Mouse (Mus musculus) v-Abl transformed pro-B cells (cell line): ENCODE data around the gene A430005L14Rik.
"Not testable (repeated sequence)": the region's sequence is repeated elsewhere in the genome, so short reads cannot be mapped to it uniquely, and the experiment has no call there.

Experiments used
- in situ Hi-C, 2 experiments: fragments of 400-800 bp; cut with MboI; formaldehyde crosslinking; loops; one replicate each; pipeline ENCODE4 v1.15.1; 2025; ENCODE audit not compliant: unreplicated experiment in 2 of 2

A430005L14Rik gene

DNA sequence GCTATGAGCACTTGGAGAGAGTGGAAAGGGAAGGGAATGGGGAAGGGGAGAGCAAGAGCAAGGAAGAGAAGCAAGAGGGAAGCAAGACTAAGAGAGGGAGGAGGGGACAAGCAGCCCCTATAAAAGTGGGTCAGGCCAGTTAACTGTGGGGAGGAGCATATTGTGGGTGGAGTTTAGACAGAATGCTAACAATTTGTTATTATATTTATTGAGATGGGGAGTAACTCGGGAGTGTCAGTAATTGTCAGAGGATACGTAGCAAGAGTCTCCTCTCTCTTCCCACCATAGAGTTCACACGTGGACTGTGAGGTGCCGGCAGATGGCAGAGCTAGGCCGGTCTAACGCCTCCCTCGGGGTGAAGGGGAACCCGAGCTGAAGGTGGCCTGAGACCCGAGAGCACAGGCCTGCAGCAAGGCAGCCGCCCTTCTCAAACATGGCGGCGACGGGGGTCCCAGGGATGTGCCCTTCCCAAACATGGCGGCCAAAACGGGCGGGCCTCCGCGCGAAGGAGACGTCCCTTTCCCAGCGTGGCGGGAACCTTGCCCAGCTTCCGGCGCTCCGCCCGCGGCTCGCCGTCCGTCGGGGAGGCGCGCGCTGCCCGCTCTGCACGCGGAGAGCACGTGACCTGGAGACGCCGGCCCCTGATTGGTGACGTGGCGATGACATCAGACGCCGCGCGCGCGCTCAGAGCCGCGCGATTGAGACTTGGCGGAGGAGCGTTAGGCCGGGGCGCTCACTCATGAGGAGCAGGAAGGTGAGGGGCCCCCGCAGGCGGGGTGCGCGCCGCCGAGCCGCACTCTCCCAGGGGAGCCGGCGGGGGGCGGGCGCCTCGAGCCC, at the start of gene A430005L14Rik:
Gene A430005L14Rik (plus strand): TSS at position 669 of the 837 bp plus-strand sequence.
- in situ Hi-C loops = loop anchor here (25.0 kb wide), 4 partner anchors 1281 to 1794 kb away; partner anchors contain the start of genes Acot7 (in 1 of the 2), Espn (in 1 of the 2), Faap20 (in 1 of the 2) and Hes2 (in 1 of the 2)

- in situ Hi-C loops = no loop called here
Measured at GRCm38 (mm10) chr4:153907573-153907972, 49.5 kb upstream of the A430005L14Rik start.

DNA sequence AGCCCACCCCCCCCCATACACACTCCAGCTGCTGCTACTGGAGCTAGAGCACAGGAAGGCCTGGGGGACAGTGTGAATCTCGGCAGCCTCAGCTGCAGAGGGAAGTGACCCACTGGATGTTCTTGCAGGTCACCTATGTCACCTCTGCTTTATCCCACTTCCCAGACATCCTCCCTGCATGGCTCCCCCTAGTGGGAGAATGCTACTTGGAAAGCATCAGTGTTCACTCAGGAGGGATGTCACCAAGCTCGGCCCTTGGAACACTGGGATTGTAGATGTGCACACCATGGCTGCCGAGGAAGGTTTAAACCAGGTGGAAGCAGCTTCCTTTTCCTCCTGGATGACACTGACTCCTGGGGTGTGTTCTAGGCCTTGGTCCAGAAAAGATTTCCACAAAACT, 43.4 kb upstream of the A430005L14Rik start:
- in situ Hi-C loops = no loop called here

- in situ Hi-C loops = no loop called here
Measured at GRCm38 (mm10) chr4:153917773-153918500, 39.1 kb upstream of the A430005L14Rik start.

- in situ Hi-C loops = no loop called here
Measured at GRCm38 (mm10) chr4:153920517-153921233, 36.4 kb upstream of the A430005L14Rik start.

DNA sequence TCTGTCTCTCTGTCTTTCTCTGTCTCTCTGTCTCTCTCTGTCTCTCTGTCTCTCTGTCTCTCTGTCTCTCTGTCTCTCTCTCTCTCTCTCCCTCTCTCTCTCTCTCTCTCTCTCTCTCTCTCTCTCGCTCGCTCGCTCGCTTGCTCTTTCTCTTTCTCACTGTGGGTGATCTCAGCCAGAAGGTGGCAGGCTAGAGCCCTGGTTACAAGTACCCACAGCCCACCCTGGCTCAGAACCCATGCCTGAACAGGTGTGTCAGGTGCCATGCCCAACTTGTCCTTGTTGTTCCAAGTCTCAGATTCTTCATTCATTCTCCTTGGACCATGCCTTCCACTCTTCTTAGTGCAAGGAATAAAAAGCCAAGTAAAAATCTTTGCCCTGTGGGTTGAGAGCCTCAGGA, 34.9 kb upstream of the A430005L14Rik start:
- in situ Hi-C loops = not testable (repeated sequence)

GRCm38 (mm10) chr4:153928772-153929299, 28.2 kb upstream of the A430005L14Rik start:
- in situ Hi-C loops = no loop called here

- in situ Hi-C loops = no loop called here
Measured at GRCm38 (mm10) chr4:153929425-153929824, 27.6 kb upstream of the A430005L14Rik start.

GRCm38 (mm10) chr4:153929921-153930320, 27.1 kb upstream of the A430005L14Rik start:
- in situ Hi-C loops = no loop called here

DNA sequence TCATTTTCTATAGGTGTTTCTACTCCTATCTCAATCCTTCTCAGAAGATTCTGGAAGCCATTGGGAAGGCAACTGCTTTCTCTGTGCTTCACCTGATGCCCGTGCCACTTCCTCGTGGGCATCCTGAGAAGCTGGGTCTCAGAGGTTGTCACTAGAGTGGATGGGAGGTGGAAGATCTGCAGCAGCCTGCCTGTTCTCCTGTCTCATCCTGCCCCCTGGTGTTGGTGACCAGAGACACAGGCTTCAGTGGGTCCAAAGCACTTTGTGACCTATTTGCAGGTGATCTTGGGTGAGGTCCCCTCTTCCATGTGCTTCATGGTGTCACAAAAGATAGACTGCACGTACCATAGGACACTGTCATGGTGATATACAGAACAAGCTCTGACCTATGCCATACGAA, 13.8 kb upstream of the A430005L14Rik start:
- in situ Hi-C loops = no loop called here

- in situ Hi-C loops = no loop called here
Measured at GRCm38 (mm10) chr4:153944261-153944660, 12.8 kb upstream of the A430005L14Rik start.

- in situ Hi-C loops = no loop called here
Measured at GRCm38 (mm10) chr4:153945741-153946140, 11.3 kb upstream of the A430005L14Rik start.

DNA sequence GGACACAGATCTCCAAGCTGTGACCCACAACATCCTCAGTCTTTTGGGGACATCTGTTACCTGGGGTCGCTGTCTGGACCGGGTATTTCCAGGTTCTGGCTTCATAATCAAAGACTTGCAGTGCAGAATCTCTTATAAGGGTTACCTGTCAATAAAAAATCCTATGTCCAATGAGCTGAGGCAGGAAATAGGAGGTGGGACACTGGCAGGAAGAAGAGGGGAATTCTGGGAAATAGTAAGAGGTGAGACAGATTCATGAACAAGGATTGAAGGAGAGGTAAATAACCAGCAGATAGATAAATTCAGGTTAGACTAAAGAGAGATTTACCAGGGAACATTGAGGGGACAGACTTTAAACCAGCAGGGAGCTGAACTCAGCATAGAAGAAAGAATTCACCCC, 6.7 kb upstream of the A430005L14Rik start:
- in situ Hi-C loops = loop anchor here (25.0 kb wide), 4 partner anchors 1287 to 1788 kb away; partner anchors contain the start of genes Acot7 (in 1 of the 2), Espn (in 1 of the 2), Faap20 (in 1 of the 2) and Hes2 (in 1 of the 2)

DNA sequence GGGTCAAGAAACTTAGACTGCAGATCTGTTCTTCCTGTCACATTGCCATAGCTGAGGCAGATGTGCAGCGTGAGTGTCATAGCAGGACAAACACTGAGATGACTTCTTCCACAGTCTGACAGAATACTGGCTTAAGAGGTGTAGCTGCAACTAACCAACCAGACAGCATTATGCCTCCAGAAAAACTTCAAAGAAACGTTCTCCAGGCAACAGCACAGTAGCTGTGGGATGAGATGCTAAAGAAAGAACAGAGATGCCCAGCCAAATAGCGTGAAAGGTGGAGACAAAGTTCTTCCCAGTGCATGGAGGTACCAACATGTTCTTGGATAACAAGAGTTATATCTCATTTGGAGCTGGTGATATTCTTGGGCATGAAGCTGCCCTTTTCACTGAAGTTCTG, 5.9 kb upstream of the A430005L14Rik start:
- in situ Hi-C loops = loop anchor here (25.0 kb wide), 4 partner anchors 1286 to 1789 kb away; partner anchors contain the start of genes Acot7 (in 1 of the 2), Espn (in 1 of the 2), Faap20 (in 1 of the 2) and Hes2 (in 1 of the 2)

DNA sequence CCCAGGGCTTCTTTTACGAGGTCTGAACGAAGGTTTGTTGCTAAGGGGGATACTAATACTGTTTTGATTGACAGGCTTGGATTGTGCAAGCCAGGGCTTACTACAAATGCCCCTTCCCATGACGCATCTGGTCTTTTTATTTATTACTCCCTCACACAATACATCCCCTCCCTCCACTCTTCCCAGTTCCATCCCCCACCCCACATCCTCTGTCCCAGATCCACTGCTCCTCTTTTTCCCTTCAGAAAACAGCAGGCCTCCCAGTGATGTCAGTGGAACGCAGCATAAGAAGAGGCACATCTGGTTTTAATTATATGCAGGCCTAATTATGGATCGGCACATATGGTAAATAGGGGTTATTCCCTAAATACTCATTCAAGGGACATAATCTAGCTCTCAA, 5.3 kb upstream of the A430005L14Rik start:
- in situ Hi-C loops = loop anchor here (25.0 kb wide), 4 partner anchors 1286 to 1789 kb away; partner anchors contain the start of genes Acot7 (in 1 of the 2), Espn (in 1 of the 2), Faap20 (in 1 of the 2) and Hes2 (in 1 of the 2)

DNA sequence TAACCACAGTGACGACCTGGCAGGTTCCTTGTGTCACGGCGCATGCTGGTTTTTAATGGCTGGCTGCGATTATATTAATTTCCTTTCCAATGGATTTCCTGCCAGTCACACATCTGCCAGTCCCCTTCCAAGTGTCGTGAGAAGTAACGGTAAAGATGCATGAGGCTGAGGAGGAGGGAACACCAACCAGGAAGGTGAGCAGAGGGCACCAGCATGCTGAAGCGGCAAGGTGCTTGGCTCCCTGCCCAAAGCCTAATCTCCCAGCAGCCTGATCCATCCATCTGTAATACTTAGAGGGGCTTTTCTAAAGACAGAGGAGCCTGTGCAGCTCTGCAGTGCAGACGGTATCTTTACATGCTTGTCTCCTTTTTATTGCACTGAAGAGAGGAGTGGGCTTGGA, 1.4 kb upstream of the A430005L14Rik start:
- in situ Hi-C loops = loop anchor here (25.0 kb wide), 4 partner anchors 1282 to 1793 kb away; partner anchors contain the start of genes Acot7 (in 1 of the 2), Espn (in 1 of the 2), Faap20 (in 1 of the 2) and Hes2 (in 1 of the 2)

GRCm38 (mm10) chr4:153957444-153958250, 610 bp downstream of the A430005L14Rik start:
- in situ Hi-C loops = loop anchor here (25.0 kb wide), 4 partner anchors 1280 to 1795 kb away; partner anchors contain the start of genes Acot7 (in 1 of the 2), Espn (in 1 of the 2), Faap20 (in 1 of the 2) and Hes2 (in 1 of the 2)

GRCm38 (mm10) chr4:153962631-153963030, 5.6 kb downstream of the A430005L14Rik start:
- in situ Hi-C loops = loop anchor here (5.0 to 25.0 kb wide), 5 partner anchors 200 to 1800 kb away; partner anchors contain the start of genes Acot7 (in 1 of the 2), Espn (in 1 of the 2), Faap20 (in 1 of the 2) and Hes2 (in 1 of the 2)
